Mouse (Mus musculus) layer of hippocampus, adult 2 months (tissue): ENCODE measurements around the gene Sptssa. TPM values are rescaled to one million over a fixed set of nuclear protein-coding genes. Genes with fewer than 3 reads are reported as not detected.

Experiments used
- DNase-seq, 2 experiments: peaks; one replicate each; pipeline ENCODE4 v3.0.0; 2022; ENCODE audit warnings: low spot score in 2 of 2
- H3K27ac ChIP-seq: fragments of 200-600 bp; 2 replicates; pipeline ENCODE4 v1.8.1; 2022
- H3K4me3 ChIP-seq: fragments of 200-600 bp; 2 replicates; pipeline ENCODE4 v1.8.1; 2022; ENCODE audit warnings: mild to moderate bottlenecking
- CTCF ChIP-seq: fragments of 200-600 bp; conservative IDR thresholded peaks from 2 replicates; pipeline ENCODE4 v1.8.1; 2022; ENCODE audit warnings: antibody characterized with exemption, mild to moderate bottlenecking, moderate library complexity
- long read RNA-seq, 2 experiments: library from polyadenylated mRNA; stranded (forward); transcript quantifications; one replicate each; pipeline ENCODE4 v2.0.0; 2021; ENCODE audit warnings: borderline mapping rate in 2 of 2
- total RNA-seq, 2 experiments: library from RNA; stranded (reverse); gene quantifications; 2 replicates each; pipeline ENCODE4 v1.2.3; 2021

Gene Sptssa
- 10 to 100 TPM; 21.9 to 25.1 TPM for total RNA-seq
- long read RNA-seq, experiment 1, transcript Sptssa-201 (2 exons, 1,346 nt): major isoform, 36 of 38 reads
- long read RNA-seq, experiment 1, partial matches to known transcripts: 1 of 38 reads
- long read RNA-seq, experiment 1, other reads (novel, unspliced or antisense): 1 of 38 reads
- long read RNA-seq, experiment 2, transcript Sptssa-201 (2 exons, 1,346 nt): major isoform, 47 of 48 reads
- long read RNA-seq, experiment 2, partial matches to known transcripts: 0 of 48 reads
- long read RNA-seq, experiment 2, other reads (novel, unspliced or antisense): 1 of 48 reads

- peak; percentile 31 for TF ChIP-seq CTCF
- Histone ChIP-seq H3K27ac (peak within 1 kb of the TSS; percentile 92), H3K4me3 (peak within 1 kb of the TSS; percentile 82)
- DNase-seq: peak; percentile 95 to 96
Observed at GRCm38 (mm10) chr12:54656396-54657171, at the start of gene Sptssa. Gene Sptssa, minus strand, starts transcription at chr12:54656573.

DNA sequence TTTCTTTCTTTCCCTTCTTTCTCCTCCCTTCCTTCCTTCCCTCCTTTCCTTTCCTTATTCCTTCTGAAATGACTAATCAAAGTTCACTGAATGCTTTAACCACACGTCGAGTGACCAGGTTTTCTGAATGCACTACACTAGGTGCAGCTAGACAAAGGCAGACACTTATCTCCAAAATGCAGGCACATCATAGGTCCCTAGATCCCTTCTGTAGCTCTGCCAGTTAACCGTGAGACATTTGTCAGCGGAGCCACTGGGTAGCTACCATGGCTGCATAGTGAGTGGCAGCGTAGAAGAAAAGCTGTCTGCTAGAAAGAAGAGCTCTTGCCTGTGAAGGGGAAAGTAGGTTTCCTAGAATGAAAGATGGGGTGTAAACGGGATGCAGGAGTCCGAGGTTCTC is 43.0 kb upstream of the Sptssa start:
- H3K4me3 ChIP-seq: no peak overlapping the region
- TF ChIP-seq CTCF: no peak
- H3K27ac ChIP-seq: no peak overlapping the region
- peak in 1 of 2 experiments; percentile 2 for DNase-seq

DNA sequence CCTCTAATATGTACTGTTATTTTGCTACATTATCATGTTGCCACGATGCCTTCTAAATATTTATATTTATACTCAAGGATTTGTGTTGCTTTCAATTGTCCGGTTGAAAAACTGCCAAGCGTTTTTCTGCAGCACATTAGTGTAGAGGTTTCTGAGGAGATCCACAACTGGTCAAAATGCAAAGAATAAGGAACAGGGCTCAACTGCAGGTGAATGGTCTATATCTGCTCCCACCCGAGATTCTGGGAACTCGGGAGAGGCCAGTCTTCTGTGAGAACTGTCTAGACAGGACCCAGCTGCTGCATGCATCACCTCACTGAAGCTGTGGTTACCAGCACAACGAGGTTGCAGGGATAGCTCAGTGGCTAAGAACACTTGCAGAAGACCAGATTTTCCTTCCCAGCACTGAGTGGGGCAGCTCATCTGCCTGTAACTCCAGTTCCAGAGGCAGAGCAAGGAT is 41.4 kb upstream of the Sptssa start:
- no peak for TF ChIP-seq CTCF
- Histone ChIP-seq H3K27ac (no peak overlapping the region), H3K4me3 (no peak overlapping the region)
- DNase-seq: no peak

GRCm38 (mm10) chr12:54697003-54697597 is 40.7 kb upstream of the Sptssa start:
- peak; percentile 54 for TF ChIP-seq CTCF
- H3K27ac ChIP-seq: peak overlapping the region; percentile 7
- DNase-seq: peak; percentile 22 to 49
- no peak overlapping the region for H3K4me3 ChIP-seq

DNA sequence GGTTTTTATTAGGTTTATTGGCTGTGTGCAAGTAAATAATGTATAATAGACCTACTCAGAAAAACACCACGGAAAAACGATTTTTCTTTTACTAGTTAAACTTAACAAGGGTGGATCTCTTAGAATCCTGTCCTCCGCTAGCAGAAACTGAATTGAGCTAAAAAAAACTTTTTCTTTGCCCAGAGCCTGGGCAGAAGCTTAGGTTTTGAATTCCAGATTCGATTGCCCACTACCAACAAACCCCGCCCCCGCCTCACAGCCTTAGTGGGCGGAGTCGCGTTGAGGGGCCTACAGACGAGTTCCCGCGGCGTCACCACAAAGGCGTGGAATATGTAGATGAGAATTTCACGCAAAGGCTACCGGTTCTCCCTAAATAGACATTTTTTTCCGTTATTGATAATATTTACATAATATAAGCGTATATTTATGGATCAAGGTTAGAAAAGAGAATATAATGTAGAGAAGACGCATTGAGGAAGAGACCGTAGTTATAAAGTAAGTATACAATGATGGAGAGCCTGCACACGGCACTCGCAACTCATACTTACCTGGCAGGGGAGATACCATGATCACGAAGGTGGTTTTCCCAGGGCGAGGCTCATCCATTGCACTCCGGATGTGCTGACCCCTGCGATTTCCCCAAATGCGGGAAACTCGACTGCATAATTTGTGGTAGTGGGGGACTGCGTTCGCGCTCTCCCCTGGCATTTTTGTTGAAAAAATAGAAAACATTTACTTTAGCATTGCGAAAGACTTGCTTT is 40.0 kb upstream of the Sptssa start:
- peak; percentile 93 to 94 for DNase-seq
- Histone ChIP-seq H3K27ac (peak overlapping the region; percentile 100), H3K4me3 (peak overlapping the region; percentile 80)
- TF ChIP-seq CTCF: no peak

- peak; percentile 92 to 97 for DNase-seq
- Histone ChIP-seq H3K4me3 (peak within 1 kb of the TSS; percentile 80), H3K27ac (peak within 1 kb of the TSS; percentile 100)
- TF ChIP-seq CTCF: peak; percentile 24
Observed at GRCm38 (mm10) chr12:54695511-54696241, 39.3 kb upstream of the Sptssa start, which contains the start of gene Eapp. Gene Eapp, minus strand, starts transcription at chr12:54695897.

DNA sequence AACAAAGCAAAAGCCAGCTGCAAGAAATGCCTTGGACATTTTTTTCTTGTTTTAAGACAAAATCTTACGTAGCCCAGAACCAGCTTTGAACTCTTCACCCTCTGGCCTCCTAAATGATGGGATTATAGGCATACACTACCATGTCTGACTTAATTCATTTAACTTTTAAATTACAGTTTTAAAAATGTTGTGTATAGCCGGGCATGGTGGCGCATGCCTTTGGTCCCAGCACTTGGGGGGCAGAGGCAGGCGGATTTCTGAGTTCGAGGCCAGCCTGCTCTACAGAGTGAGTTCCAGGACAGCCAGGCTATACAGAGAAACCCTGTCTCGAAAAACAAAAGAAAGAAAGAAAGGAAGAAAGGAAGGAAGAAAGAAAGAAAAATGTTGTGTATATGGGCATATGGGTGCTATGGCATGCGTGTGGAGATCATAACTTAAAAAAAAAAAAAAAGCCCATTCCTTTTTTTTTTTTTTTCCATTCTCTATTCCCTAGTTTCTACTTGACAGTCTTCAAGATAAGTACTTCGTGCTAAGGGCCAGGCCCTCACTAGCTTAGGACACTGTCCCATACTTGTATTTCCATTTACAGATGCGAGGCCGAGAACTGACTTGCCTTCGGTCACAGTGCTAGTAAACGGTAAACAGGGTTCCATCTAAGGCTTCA is 38.6 kb upstream of the Sptssa start:
- peak overlapping the region; percentile 80 for H3K4me3 ChIP-seq

DNA sequence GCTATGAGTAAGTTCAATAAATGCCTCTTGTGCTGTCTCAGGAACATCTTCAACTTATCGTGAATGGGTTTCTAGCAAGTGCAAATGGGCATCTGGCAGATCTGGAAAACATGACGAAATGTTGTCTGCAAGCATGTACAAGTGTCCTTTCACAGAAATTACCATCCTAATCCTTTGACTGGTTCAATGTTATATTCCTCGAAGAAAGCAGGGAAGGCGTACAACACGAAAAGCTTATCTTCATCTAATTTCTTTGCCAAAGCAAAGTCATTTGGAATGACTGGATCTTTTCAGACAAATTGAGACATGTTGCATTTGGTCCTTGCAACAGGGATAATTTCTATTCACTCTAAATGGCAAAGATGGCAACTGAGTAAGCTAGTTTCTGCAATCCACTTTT is 32.7 kb upstream of the Sptssa start:
- DNase-seq: peak in 1 of 2 experiments; percentile 1
- Histone ChIP-seq H3K4me3 (no peak overlapping the region), H3K27ac (no peak overlapping the region)
- TF ChIP-seq CTCF: no peak

More for the DNA sequence above, 38.6 kb upstream of the Sptssa start:
- no peak for TF ChIP-seq CTCF
- DNase-seq: peak in 1 of 2 experiments; percentile 14
- peak overlapping the region; percentile 100 for H3K27ac ChIP-seq

- TF ChIP-seq CTCF: peak; percentile 69
- Histone ChIP-seq H3K27ac (no peak overlapping the region), H3K4me3 (no peak overlapping the region)
- no peak for DNase-seq
Observed at GRCm38 (mm10) chr12:54683182-54683581, 26.8 kb upstream of the Sptssa start.

DNA sequence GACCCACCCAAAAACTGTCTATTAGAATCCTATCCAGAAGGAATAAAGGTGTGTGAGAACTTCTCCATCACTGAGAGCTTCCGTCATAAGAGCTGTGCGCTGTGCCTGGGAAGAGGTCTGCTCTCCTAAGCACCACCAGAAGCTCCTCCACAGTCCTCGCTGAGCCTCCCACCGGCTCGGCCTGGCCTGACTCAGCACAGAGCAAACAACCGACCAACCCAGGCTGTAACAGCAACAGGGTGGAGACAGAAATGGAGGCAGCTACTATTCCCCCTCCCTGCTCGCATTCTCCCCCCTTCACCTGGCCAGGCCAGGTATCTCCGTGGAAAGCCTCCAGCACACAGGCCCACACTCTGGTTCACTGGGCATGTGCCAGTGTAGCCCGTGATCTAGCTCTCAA is 20.3 kb upstream of the Sptssa start:
- no peak overlapping the region for H3K27ac ChIP-seq
- TF ChIP-seq CTCF: no peak
- no peak overlapping the region for H3K4me3 ChIP-seq
- no peak for DNase-seq

DNA sequence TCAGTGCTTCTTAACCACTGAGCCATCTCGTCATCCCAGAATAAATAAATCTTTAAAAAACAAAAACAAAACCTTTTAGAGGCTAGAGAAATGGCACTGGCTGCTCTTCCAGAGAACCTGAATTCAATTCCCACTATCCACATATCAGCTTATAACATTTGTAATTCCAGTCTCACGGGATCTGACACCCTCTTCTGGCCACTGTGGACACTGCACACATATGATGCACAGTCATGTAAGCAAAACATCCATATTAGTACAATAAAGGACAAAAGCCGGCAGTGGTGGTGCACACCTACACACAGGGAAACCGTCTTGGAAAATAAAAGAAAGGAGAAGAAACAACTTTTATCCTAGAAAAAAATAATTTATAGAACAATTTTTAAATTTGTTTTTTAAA is 19.0 kb upstream of the Sptssa start:
- peak; percentile 43 for TF ChIP-seq CTCF
- Histone ChIP-seq H3K4me3 (no peak overlapping the region), H3K27ac (no peak overlapping the region)
- no peak for DNase-seq
